Mouse (Mus musculus) thymus, postnatal 36 days (tissue): ENCODE measurements around the gene Ppp1r2.
A peak's percentile ranks its signal among the peaks of the same experiment; 100 is the strongest.

Experiments used
- DNase-seq, 2 experiments: peaks; one replicate each; pipeline ENCODE4 v3.0.0; 2022; ENCODE audit warnings: mixed read lengths in 2 of 2

Gene Ppp1r2

GRCm38 (mm10) chr16:31287712-31288111 lies 12.6 kb upstream of the Ppp1r2 start:
- no peak for DNase-seq

- DNase-seq, result no peak
Observed at GRCm38 (mm10) chr16:31286801-31287488, 11.9 kb upstream of the Ppp1r2 start.

- DNase-seq, result no peak
Observed at GRCm38 (mm10) chr16:31281981-31282380, 6.9 kb upstream of the Ppp1r2 start.

GRCm38 (mm10) chr16:31280176-31280575 lies 5.1 kb upstream of the Ppp1r2 start:
- DNase-seq, result no peak

GRCm38 (mm10) chr16:31278581-31278980 lies 3.5 kb upstream of the Ppp1r2 start:
- no peak for DNase-seq

DNA sequence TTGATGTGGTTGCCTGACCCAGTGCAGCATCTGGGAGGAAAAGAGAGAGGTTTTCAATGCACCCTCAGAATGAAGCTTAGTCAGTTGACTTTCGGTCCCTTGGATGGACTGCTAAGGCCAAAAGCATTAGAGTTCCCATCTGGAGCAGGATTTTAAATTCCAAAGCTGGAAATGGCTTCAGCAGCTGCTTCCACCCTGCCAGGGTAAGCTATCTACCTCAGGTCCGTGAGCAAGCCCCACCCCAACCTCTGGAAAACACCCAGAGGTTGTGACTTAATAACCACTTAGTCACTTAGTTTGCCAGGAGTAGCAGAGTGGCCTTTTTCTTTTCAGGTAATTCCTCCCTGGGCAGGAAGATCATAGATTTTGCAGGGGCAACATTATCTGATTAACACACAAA lies 3.0 kb upstream of the Ppp1r2 start:
- no peak for DNase-seq

DNA sequence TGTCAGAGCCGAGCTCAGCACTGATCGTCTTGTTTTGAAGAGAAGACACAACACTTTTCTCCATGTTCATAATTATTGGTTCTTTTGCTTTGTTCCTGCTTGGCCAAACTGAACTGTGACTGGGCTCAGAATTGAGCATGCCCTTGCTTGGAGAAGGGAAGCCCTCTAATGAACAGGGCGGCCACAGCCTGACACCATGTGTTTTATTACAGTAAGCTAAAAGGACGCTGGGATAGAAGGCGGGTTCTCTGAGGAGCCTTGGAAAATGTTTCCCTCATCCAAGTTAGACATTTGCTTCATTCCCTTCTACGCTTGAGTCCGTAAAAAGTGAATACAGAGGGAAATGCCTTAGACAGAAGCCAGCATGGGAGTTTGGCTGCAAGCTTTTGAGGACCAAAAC lies 1.9 kb upstream of the Ppp1r2 start:
- no peak for DNase-seq

DNA sequence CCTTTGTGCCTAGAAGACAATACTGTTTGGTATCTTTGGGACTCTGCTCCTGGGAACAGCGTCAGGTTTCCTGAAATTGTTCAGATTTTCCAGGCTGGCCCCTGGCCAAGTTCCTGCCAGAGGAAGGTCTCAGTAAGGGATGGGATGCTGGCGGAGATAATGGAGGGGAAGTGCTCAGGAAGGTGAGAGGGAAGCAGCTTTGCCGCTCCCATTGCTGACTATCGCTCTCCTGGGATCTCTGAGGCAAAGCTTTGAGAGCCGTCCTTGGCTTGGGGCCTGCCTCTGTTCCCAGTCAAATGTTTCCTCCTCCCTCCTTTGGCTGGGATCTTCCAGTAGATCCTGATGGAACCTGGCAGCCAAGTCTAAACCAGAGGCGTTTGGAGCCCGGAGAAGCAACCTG lies 1.5 kb upstream of the Ppp1r2 start:
- no peak for DNase-seq

GRCm38 (mm10) chr16:31274084-31274483 lies 993 bp downstream of the Ppp1r2 start:
- DNase-seq, result no peak

DNA sequence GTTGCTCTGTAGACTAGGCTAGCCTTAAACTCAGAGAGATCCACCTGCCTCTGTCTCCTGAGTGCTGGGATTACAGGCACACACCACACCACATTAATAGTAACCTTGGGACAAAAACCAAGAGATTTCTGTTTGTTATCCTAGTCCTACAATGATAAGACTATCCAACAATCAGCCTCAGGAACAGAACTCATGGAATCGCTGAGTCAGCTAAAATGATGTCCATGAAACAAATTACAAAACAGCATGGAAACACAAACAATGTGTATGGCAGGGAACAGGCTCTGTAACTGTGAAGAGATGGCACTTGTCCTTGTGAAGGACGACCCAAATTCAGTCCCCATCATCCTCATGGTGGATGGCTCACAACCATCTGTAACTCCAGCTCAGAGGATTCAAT lies 8.4 kb downstream of the Ppp1r2 start:
- no peak for DNase-seq

DNA sequence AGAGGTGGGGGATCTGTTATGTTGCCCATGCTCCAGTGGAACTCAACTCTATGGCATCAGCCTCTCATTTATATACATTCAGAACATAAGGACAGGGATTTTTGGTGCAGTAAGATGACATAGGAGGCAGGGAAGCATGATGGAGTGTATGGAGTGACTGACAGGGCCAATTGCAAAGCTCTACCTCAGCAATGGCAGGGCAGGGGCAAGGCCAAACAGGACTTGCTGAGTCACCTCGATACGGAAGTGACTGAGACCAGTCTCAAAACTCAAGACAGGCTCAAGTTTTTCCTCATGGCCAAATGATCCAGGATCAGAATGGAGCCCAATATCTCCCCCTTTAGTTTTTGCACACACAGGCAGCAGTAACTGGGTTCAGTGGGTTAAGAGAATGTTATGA lies 18.9 kb downstream of the Ppp1r2 start:
- DNase-seq, result no peak

GRCm38 (mm10) chr16:31255685-31256084 lies 19.4 kb downstream of the Ppp1r2 start:
- DNase-seq, result no peak

- no peak for DNase-seq
Observed at GRCm38 (mm10) chr16:31249401-31249800, 25.7 kb downstream of the Ppp1r2 start.

DNA sequence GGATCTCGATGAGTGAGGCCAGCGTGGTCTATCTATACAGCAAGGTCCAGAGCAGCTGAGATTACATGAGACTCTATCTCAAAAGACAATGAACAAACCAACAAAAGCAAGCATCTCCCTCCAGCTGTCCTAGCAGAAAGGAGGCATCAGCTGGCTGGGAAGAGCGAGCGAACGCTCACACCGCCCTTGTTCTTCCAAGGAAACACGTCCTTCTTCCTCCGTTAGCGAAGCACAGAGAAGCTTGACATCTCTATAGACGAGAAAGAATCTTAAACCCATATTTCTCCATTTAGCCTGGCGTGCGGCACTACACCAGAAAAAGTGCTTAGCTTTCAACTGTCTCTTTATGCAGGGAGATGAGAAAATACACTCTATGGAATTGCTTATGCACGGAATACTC lies 26.4 kb downstream of the Ppp1r2 start:
- DNase-seq, result no peak

DNA sequence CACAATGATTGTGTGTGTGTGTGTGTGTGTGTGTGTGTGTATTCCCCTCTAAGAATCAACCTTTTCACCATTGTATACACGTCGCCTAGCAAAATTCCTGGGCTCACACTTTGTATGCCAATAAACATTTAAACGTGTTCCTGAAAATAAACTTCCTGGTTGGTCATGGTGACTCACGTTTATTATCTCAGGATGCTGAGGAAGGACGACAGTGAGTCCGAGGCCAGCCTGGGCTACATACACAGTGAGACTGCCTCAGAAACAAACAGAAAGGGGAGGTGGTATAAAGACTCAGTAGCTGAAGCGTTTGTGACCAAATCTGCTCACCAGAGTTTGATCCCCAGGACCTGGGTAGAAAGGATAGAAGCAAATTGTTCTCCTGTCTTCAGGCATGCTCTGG lies 27.6 kb downstream of the Ppp1r2 start:
- DNase-seq, result no peak

- no peak for DNase-seq
Observed at GRCm38 (mm10) chr16:31244053-31244452, 31.0 kb downstream of the Ppp1r2 start.

DNA sequence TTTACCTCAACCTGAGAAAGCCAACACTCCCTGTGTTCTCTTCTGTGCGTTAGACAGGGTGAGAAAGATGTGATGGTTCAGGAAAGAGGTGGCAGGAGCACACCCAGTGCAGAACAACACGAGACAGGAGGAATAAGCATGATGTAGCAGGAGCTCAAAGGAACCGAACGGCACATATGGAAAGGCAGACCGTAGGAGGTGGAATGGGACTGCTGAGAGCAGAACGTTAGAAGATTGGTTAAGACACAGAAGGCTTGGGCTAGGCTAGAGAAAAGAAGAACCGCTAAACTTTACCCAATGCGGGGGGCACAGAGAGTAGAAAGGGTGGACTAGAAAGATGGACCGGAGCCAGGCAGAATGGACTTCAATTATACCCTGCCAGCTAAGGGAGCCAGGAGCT lies 33.6 kb downstream of the Ppp1r2 start:
- DNase-seq, result no peak

DNA sequence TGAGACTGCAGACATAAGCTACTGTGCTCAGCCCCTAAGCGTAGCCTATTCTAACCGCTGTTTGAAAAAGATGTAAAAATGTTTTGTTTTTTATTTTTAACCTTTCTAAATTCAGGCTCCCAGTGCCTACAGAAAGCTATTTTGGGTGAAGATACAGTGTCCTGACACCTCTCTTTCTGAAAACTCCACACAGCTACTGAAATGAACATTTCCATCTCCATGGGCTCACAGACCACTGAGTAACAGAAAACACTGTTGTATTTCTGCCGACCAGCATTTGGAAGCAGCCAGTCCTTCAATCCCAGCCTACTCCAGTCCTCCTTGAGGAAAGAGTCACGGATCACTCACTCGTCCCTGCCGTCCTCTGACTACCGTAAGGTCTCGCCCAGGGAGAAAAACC lies 34.5 kb downstream of the Ppp1r2 start:
- DNase-seq, result no peak

GRCm38 (mm10) chr16:31238281-31238680 lies 36.8 kb downstream of the Ppp1r2 start:
- DNase-seq, result no peak

GRCm38 (mm10) chr16:31235457-31236310 lies 39.4 kb downstream of the Ppp1r2 start:
- peak; percentile 15 to 39 for DNase-seq

- no peak for DNase-seq
Observed at GRCm38 (mm10) chr16:31234808-31235456, 40.1 kb downstream of the Ppp1r2 start.

DNA sequence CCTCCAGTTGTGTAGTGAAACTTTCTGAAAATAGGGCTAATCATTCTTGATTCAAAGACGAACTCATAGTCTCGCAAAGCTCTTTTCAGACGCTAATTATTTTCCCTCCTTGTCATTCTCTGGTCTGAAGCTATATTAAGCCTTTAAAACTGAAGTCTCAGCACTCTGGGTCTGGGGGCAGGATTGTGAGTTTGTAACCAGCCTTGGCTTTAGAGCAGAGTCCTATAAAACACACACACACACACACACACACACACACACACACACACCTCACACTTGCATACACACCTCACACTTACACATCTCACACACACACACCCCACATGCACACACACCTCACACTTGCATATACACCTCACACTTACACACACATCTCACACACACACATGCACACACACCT lies 40.7 kb downstream of the Ppp1r2 start:
- DNase-seq, result no peak

DNA sequence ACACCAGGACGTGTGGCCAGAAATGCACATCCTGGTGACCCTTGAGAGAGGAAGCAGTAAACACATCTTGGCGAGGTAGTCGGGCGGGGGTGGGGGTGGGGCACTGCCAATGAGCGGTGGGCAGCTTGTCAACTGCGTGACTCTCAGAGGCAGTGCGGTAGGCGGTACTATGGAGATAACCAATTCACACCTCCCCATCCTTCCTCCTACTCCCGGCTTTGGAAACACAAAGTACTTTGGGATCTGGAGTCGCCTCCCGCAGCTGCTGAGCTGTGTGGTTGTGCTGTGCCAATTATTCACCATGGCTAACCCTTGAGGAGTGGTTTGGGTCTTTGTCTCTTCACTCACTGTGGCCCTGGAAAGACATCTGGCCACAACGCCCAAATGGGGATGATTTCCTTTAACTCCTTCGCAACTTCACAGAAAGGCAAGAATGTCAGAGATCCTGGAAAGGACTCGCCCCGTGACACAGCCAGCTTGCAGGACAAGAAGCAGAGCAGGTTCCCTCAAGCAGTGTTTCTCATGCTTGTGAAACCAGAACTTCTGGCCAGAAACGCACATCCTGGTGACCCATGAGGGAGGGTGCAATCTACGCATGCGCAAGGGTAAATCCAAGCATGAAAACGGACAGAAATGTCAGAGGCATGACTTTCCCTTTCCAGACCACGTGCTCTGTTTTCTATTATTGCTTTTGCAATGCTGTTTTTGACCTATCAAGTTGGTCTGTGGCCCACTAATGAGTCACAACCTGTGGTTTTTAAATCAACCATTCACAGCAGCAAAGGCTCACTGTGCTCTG lies 41.3 kb downstream of the Ppp1r2 start:
- DNase-seq, result peak in 1 of 2 experiments; percentile 17
